Mouse (Mus musculus) 3T3-L1 (cell line): ENCODE measurements around the gene Tti1.
A peak's percentile ranks its signal among the peaks of the same experiment; 100 is the strongest.
"Not testable (repeated sequence)": the region's sequence is repeated elsewhere in the genome, so short reads cannot be mapped to it uniquely, and the experiment has no call there.

Experiments
- DNase-seq: peaks from one replicate; pipeline ENCODE4 v3.0.0-alpha.2; 2015; ENCODE audit warnings: low read depth, low spot score

Gene Tti1

DNA sequence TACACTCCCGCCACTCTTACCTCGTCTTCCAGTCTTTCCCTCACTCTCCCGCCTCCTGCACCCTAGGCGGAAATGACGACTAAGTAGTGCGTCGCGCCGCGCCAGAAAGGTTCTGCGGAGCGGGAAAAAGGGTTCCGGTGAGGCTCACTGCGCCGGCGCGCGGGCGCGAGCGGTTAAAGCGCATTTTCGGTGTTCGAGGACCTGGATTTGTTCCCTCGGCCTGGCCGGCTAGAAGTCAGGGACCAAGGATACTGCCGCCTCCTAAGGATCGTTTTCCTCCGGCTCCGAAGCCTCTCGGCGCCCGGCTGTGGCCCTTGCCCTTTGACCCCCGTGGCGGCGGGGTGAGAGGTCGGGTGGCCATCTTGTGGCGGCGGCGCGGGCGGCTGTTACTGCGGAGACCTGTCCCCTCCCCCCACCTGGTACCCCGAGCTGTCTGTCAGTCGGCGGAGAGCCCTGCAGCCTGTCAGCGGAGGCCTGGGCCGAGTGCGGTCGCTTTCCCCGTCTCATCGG, at the start of gene Tti1, which contains the start of gene Rprd1b:
Tti1 (minus strand) TSS at position 80 of the 510 bp plus-strand sequence.
Rprd1b (plus strand) TSS at position 144 of the 510 bp plus-strand sequence.
- peak; percentile 97 for DNase-seq

DNA sequence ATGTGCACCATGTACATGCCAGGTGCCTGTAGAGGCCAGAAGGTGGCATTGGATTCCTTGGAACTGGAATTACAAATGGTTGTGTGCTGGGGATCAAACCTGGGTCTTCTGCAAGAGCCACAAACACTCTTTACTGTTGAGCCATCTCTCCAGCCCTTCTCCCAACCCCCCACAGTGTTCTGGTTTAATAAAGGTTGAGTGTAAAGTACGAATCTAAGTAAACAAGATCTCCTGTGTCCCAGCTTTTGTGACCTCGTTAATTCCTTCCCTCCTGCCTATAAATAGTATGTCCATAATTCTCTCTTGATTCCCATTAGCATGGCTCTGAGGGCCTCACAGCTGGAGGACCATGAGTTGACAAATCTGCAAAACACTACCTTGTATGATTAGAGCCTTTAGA, 49.7 kb upstream of the Tti1 start:
- DNase-seq = no peak

- DNase-seq = no peak
Measured at GRCm38 (mm10) chr2:158076690-158077089, 48.5 kb upstream of the Tti1 start.

DNA sequence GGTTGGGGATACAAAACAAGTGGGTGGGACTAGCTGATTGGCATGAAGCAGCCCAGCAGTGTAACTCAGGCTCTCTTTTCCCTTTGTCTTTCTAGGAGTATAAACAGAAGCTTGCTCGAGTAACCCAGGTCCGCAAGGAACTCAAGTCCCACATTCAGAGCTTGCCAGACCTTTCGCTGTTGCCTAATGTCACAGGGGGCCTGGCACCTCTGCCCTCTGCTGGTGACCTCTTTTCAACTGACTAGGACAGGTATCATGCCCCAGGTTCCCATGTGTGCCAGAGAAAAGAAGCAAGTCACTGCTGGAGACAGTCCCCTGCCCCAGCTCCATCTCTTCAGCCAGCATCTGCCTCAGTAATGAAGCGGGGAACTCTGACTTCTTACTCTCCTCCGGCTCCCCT, 46.6 kb upstream of the Tti1 start:
- DNase-seq = no peak

GRCm38 (mm10) chr2:158071633-158071995, 43.4 kb upstream of the Tti1 start:
- no peak for DNase-seq

DNA sequence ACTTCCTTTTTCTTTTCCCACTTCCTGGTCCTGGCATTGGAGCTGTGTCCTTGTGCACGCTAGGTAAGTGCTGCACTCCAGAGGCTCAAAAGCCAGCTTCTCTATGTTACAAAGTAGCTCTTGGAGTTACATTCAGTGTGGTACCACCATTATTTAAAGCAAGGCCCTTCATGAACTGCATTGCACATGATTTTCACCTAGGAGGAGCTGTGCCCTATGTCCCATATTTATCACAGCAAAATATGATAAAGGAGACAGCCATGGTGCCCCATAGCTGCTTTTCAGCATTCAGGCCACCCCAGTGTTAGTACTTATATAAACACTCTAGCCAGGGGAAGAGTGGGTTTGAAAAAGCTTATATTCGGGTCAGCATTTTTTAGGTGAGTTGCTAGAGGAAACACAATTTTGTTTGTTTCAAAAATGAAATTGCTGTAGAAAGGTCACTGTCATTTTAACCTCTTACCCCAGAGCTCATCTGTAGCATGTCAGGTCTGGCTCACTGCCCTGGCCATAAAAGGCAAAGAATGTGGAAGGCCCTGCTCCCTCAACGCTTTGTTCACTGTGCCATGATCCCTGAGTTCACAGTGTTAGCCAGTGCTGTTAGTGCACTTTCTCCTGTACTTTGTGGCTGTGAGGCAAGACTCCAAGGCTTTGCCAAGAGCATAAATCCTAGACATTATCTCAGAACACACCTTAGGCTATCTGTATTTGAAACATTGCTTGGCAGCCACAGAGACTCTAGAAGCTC, 42.8 kb upstream of the Tti1 start:
- no peak for DNase-seq

DNA sequence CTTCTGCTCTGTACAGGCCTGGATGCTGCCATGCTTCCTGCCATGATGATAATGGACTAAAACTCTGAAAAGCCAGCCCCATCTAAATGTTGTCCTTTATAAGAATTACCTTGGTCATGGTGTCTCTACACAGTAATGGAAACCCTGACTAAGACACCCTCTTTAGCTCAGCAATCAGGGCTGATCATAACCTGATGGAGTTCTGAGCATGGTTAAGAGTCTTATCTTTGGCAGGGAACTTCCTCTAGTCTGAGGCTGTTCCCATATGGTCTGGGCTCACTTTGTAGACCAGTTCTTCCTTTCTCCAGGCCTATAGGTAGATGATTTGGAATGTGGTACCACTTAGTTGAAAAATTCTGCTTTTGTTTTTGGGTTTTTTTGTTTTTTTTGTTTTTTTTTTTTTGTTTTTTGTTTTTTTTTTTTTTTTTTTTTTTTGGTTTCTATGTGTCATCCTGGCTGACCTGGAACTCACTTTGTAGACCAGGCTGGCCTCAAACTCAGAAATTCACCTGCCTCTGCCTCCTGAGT, 40.3 kb upstream of the Tti1 start:
- DNase-seq = no peak

DNA sequence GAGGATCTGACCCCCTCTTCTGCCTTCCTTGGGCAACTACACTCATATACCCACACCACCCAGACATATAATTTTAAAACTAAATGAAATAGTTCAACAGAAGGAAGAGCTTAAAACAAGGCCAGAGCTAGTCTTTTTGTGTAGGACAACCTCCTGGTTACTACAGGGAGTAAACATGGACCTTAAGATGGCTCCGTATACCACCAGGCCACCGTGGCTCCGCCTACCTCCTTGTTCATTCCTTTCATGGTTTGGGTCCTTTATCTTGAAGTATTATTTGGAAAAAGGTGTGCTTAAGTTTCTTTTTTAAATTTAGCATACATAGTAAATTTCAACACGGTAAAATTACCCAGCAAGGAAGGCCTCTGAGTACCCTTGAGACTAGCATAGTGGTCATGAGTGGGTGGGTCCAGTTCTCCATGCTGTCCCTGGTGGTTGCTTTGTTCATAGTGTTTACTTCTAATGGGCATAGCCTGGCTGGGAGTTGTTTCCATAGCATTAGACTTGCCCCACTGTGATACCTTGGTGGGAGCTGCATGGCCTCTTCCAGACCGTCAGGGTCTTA, 39.1 kb upstream of the Tti1 start:
- no peak for DNase-seq

GRCm38 (mm10) chr2:158066456-158066855, 38.2 kb upstream of the Tti1 start:
- no peak for DNase-seq

GRCm38 (mm10) chr2:158065064-158065463, 36.8 kb upstream of the Tti1 start:
- DNase-seq = no peak

GRCm38 (mm10) chr2:158064571-158065048, 36.4 kb upstream of the Tti1 start:
- DNase-seq = peak; percentile 98

DNA sequence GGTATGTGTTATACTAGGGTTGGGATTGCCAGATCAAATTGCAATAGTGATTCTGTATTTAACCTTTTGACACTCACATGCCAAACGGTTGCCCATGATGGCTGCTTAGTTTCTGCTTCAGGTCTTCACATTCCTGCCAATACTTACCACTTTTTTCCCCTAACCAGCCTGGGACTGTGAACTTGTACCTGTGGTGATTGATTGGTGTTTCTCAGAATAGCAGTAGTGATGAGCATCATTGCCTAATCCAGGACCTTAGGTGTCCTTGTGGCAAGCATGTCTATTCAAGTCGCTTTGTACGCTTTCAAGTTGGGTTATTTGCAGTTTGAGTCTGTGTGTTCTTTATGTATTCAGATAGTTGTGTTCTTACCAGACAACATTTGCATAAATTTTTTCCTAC, 34.8 kb upstream of the Tti1 start:
- DNase-seq = no peak

DNA sequence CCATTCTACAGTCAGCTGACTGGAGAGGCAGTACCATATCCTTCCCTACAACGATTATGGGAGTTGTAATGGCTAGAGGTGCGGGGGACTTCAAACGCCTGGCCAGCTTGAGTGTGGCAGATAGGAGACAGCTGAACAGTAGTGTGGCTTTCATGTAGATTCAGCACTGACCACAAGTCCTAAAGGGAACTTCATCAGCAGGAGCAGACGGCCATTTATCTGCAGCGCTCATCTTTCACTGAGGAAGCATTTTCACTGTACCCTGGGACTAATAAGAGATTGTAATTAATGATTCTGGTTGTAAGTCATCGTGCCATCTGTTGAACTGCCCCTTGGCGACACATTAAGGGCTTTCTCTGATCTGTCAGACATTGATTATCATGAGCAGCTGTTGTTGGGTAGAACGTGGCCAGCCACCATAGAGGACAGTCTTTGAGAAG, 31.5 kb upstream of the Tti1 start:
- no peak for DNase-seq

DNA sequence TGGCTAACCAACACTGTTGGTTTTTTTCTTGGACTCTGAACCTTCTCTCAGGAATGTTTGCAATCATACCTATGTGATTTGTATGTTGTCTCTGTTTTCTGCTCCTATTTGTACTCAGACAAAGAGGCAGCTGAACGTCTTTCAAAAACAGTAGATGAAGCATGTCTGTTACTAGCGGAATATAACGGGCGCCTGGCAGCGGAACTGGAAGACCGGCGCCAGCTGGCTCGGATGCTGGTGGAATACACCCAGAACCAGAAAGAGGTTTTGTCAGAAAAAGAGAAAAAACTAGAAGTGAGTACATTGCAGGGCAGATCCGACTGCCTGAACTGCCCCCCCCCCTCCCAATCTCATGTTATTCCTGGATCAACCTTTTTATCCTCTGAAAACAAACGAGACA, 30.3 kb upstream of the Tti1 start:
- no peak for DNase-seq

DNA sequence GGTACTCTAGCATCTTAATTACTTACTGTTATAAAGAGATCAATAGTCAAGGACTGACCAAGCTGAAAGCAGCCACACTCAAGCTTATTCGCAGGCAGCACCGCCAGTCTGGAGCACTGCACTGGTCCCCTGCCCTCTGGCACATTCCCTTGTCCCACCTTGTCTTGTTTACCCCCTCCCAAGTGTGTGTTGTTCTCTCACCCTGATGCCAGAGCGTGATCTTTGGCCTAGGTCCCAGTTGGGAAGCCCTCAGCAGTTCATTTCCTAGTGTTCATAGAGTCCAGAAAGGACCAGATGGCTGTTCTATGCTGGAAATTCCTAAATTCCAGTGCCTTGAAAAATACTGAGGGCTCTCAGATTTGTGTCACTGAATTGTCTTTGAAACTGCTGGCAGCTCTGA, 28.8 kb upstream of the Tti1 start:
- no peak for DNase-seq

DNA sequence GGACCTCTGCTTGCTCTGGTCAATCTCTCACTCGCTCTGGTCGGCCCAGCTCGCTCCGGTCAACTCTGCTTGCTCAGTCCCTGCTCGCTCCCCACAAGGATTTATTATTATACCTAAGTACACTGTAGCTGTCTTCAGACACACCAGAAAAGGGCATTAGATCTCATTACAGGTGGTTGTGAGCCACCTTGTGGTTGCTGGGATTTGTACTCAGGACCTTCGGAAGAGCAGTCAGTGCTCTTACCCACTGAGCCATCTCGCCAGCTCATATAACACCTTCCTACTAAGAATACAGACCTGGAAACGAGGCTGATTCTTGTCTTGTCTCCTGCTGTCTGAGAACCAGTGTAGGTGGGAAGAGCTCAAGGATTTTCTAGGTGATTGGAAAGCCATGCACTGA, 27.1 kb upstream of the Tti1 start:
- DNase-seq = not testable (repeated sequence)

DNA sequence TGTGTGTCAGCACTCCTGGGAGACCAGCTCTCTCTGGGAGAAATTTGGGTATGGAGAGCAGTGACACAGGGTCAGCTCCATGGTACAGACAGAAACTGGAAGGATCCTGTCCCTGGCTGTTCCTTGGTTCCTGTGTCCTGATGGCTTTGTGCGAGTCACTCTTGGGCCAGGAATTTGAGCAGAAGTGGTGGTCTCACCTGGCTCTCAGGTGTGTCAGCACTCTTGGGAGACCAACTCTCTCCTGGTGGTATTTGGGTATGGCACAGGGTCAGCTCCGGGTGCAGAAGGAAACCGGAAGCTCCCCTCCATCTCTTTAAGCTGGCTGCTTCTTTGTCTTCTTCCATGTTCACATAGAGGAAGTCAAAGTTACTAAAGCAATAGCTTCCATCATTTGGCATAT, 26.4 kb upstream of the Tti1 start:
- DNase-seq = no peak

DNA sequence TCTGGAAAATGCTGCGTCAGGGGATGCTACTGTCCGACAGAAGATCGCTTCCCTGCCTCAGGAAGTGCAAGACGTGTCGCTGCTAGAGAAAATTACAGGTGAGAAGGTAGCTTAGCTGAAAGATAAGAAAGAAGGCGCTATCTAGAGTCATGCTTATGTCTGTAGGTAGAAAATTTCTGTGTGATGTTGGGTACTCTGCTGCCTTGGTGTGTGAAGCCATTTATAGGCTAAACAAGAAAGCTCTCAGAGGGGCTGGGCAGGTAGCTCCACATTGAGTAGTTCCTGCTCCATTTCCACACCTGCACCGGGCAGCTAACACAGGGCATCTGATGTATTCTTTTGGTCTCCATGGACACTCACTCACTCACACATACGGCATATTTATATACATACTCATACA, 21.9 kb upstream of the Tti1 start:
- DNase-seq = no peak

DNA sequence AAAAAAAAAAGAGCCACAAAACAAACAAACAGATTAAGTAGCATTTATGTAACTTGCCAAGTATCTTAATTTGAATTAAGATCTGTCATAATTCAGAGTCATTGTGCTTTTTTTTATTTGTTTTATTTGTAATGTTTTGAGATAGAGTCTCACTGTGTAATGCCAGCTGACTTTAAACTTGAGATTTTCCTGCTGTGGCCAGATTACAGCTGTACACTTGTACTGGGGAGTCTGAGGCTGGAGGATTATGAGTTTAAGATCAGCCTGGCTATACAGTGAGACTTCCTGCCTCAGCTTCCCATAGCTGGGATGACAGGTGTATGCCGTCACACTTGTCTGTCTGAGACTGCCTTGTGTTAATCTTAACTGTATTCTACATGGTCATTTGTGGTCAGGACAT, 20.5 kb upstream of the Tti1 start:
- no peak for DNase-seq

GRCm38 (mm10) chr2:158047903-158048302, 19.7 kb upstream of the Tti1 start:
- DNase-seq = peak; percentile 70

DNA sequence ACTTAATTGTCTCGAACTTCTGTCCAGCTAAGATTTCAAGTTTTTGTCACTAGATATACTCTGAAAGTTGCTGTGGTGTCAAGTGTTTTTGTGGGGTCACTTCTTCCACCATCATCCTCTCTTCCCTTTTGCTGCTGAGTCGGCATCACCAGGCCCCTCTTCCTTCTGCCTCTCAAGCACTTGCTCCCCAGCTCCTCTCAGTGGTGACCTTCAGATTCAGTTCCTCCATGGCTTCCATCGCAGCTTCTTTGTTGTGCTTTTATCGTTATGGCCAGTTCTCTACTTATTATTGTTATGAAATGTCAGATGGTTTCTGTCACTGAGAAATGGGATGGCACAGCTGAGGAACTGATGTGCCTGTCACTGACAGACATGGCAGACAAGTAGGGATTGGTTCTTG, 18.0 kb upstream of the Tti1 start:
- no peak for DNase-seq

DNA sequence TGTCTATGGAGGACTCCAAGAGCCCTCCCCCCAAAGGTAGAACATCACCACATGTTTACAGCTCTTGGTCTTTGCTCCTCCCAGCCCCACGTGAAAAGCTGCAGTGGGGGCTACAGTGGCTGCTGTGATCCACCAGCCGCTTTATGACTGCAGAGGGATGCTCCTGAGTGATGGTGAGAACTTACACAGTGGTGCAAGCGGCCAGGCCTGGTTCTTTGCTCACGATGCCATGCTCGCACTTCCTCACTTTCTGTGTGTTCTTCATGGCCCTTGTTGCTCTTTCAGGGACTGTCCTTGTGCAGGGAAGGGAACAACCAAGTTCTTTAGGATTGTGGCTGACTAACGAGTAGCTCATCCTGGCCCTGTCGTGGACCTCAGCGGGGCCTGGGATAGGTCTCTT, 15.3 kb upstream of the Tti1 start:
- no peak for DNase-seq

DNA sequence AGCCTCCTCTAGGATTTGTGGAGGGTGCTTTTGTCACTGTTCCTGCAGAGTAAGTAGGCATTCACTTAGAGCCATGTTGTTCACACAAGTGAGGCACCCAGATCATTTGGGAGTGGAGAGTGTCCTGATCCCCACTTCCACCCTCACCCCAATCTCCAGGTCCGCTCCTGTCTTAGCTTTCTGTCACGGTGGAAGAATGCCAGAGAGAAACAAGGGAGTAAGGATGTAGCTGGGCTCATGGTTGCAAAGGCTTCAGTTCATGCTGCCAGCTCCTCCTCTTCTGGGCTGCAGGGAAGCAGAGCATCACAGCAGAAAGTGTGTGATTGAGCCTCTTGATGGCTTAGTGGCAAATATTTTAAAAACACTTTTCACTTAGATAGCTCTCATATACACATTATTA, 12.2 kb upstream of the Tti1 start:
- DNase-seq = no peak
